Mouse (Mus musculus): Measurements from ENCODE around the gene Ehhadh.
"Not testable (repeated sequence)": the region's sequence is repeated elsewhere in the genome, so short reads cannot be mapped to it uniquely, and the experiment has no call there.

Gene Ehhadh

DNA sequence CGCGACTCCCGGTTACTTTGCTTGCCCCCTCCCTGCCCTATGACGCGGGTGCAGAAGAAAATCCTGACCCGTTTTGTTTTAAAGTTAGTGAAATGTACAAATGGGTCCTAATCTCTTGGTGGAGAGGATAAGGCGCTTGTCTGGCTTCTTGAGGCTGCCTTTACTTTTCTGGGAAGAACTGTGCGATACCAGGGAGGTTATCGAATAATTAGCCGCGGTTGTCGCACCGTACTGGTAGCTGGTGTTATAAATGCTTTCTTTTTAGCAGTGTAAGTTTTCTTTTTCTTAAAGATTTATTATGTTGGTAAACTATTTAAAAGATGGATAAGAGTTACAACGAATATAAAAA is 7.1 kb upstream of the Ehhadh start:
- no peak for DNase-seq (ENCODE audit: low read depth, low spot score)

- DNase-seq (ENCODE audit: low read depth, low spot score): peak; percentile 97
Measured at GRCm38 (mm10) chr16:21793875-21794696, 6.5 kb upstream of the Ehhadh start, which contains the start of gene Map3k13. Gene Map3k13 (plus strand): TSS chr16:21794346.

DNA sequence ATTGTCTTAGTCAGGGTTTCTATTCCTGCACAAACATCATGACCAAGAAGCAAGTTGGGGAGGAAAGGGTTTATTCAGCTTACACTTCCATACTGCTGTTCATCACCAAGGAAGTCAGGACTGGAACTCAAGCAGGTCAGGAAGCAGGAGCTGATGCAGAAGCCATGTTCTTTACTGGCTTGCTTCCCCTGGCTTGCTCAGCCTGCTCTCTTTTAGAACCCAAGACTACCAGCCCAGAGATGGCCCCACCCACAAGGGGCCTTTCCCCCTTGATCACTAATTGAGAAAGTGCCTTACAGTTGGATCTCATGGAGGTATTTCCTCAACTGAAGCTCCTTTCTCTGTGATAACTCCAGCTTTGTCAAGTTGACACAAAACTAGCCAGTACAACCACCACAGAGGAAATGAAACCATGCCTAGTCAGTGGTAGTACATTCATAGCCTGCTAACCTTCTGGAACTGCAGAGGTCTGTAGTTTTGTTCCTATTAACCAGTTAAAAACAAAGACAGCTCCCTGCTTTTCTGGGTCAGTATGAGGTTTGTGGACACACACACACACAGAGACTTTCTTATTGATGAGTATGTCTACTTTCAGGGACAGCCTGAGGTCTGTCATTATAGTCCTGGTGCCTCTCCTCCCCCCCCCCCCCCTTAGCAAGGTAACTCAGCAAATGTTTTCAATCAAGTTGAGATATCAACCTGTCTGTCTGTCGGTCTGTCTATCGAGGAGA is 5.6 kb upstream of the Ehhadh start:
- not testable (repeated sequence) for DNase-seq (ENCODE audit: low read depth, low spot score)

DNA sequence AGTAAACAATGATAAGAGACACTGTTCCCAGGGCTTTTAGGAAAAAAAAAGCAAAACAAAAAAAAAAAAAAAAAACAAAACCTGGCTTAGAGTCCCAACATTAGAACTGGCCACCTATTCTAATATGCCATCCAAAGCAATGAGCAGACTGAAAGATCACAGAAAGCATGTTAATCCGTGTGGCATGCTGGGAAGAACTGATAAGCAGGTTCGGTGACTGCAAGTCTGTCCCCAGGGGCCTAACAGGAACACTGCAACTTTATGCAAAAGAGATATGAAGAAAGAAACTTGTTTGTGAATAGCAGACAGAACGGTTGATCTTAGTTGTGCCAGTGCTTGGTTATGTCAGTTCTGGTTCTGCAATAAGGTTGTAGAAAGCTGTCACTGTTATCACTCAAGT is 4.2 kb upstream of the Ehhadh start:
- no peak for DNase-seq (ENCODE audit: low read depth, low spot score)

DNA sequence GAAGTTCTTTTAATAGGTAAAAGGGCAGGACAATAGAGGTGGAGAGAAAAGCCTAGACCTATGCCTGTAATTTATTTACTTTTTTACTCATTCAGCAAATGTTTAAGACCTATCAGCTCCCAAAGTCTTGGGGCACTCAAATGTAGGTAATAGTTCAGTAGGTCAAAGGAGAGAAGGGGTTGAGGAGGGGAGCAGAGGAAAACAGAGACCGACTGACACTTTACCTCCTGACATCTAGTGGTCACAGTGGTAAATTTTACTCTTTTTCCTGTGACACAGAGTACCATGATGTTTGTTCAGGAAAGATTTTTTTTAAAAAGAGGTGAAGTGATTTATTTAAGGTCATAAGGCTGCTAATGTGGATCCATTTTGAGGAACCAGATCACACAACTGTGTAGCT is 2.9 kb upstream of the Ehhadh start:
- DNase-seq (ENCODE audit: low read depth, low spot score): no peak

DNA sequence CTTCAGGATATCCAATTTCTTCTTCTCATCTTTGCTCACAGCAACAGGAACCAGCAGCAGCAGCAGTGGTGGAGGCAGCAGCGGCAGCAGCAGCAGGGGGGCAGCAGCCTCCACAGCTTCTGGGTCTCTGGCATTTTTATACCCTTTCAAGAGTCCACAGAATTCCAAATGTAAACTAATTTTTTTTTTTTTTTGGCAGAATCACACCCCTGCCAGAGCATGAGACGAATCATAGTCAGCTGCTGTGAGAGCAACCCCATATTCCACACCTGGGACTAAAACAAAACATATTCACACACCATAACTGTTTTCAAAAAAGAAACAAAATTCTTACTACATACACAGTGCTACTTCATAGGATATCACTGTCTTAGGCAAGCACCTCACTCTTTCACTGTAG is 1.6 kb upstream of the Ehhadh start:
- DNase-seq (ENCODE audit: low read depth, low spot score): no peak

DNA sequence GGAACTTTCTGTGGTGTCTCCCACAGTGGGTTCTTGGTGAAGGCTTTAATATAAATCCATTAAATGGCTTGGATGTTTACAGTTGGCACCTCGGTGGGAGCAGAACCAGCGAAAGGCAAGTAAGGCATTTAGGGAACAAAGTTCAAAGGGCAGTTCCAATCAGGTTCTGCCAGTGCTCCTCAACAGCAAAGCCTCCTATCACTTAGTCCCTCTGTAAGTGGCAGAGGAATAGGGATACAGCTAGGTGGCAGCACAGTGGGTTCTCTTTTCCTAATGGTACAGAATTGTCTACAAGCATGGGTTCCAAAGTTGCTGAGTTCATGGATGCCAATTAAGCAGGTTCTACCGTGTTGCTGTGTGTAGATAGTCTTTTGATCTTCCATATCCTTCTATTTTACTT is 974 bp upstream of the Ehhadh start:
- no peak for DNase-seq (ENCODE audit: low read depth, low spot score)

GRCm38 (mm10) chr16:21786317-21786716 is 1.3 kb downstream of the Ehhadh start:
- no peak for DNase-seq (ENCODE audit: low read depth, low spot score)

- no peak for DNase-seq (ENCODE audit: low read depth, low spot score)
Measured at GRCm38 (mm10) chr16:21785000-21785399, 2.6 kb downstream of the Ehhadh start.

DNA sequence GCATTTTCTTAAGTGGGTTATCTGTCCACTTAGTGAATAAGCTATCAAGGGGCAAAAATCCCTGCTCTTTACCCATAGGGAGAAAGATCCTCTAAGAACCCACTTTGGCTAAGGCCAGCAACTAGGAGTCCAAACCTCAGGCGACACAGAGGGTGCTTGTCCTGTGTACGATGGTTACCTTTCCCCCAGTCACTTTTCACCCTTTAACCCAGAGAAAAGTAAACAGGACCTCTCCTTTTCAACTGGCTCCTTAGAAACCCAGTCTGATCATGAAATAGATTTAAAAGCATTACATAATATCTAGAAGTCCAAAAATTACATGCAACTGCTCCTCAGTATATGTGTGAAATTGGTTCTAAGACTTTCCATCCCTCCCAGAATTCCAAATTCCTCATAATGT is 4.8 kb downstream of the Ehhadh start:
- no peak for DNase-seq (ENCODE audit: low read depth, low spot score)

DNA sequence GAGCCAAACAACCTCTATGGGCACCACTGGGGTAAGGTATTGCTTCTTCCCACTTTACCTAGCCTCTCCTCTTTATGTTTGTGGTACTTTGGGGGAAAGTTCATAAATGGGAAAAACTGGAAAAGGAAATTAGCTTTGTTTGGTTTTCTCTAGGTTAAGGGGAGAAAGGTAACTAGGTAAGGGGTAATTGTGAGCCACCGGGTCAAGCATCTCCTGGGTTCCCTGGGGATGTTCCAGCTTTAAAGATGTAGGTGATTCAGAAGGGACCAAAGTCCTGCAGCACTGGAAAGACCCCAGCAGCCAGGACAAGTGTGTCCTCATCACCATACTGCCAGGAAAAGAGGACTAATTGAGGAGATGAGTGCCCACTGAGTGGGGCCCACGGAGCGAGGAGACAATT is 5.7 kb downstream of the Ehhadh start:
- DNase-seq (ENCODE audit: low read depth, low spot score): no peak

DNA sequence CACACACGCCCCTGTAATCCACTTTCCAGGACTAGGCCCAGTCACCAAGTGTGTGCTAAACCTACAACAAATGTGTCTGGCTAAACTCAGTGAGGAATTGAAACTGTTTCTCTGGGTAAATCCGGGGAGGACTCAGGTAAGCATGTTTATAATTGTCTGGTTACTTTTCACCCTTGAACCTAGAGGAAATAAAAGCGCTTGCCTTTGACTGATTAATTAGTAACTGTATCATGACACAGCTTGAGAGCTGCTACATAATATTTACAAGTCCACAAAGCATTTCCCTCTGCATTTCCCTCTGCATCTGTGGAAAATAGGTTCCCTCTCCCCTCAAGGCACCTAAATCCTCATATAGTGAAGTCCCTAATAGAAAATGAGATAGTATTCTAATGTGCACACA is 6.3 kb downstream of the Ehhadh start:
- no peak for DNase-seq (ENCODE audit: low read depth, low spot score)

DNA sequence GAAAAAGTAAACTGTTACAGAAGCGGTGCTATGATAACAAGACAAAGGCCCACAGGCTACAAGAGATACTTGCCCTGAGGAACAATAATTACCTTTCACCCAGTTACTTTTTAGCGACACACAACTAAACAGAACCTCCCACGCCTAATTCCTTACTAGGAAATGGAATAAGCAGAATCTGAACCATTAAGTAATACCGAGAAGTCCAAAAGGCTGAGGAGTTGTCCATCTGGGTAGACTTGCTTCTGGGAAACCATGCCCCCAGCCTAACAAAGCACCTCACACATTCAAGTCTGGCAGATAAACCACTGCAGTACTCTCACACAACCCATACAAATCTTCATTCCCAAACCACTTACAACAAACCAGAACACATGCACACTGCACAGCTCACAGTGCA is 8.5 kb downstream of the Ehhadh start:
- no peak for DNase-seq (ENCODE audit: low read depth, low spot score)

DNA sequence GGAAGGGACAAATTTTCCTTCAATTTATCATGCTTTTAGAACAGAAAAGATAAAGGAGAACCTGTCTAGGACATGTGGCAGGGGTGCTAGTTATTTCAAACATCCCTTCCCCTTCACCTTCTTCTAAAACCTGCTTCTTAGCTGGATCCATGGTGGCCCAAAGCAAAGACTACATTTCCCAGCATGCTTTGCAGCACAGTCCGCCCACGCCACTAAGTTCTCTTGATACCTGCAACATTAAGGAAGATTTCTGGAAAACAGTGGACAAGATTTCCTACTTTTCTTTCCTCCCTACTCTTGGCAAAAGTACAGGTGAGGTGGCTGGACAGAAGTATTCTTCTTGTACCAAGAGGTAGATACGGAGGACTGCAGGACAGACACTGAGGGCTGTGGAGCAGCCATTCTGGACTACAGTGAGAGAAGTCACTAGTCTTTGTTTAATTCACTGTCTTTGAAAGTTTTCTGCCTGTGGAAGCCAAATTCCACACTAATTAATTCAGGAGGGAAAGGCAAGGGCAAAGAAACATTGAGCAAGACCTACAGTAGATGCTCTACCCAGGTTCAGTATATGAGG is 9.2 kb downstream of the Ehhadh start:
- peak; percentile 31 for DNase-seq (ENCODE audit: low read depth, low spot score)

GRCm38 (mm10) chr16:21774725-21775124 is 12.9 kb downstream of the Ehhadh start:
- DNase-seq (ENCODE audit: low read depth, low spot score): no peak

DNA sequence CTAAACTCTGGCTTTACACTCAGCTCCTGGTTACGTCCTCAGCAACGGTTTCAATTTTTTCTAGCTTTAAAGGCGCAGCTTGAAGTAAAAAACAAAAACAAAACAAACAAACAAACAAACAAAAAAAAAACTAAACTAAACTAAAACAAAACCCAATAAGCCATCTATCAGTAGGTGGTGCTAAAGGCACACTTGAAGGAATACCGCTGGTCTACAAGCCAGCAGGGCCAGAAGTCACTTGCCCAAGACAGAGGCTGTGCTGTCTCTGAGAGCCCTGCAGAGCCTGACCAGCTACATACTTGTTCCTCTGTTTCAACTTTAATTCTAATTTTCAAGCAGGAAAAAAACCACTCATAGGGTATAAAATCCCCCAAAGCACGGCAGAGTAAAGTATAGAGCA is 17.9 kb downstream of the Ehhadh start:
- peak; percentile 50 for DNase-seq (ENCODE audit: low read depth, low spot score)

DNA sequence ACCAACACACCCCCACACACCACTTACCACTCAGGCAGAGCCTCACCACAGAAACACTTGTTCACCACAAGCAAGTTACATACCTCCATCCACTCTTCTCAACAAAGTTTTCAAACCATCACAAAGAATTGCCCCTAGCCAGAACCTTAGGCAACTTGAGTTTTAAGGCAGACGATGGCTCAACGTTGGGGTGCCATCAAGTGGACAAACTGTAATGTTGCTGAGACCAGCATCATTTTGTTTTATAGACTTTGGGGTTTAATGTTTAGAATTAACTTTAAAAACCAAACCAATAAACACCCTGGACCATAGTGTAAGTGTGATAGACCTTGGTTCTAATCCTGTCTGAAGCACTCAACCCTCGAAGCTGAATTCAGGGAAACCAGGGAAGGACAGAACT is 19.4 kb downstream of the Ehhadh start:
- peak; percentile 17 for DNase-seq (ENCODE audit: low read depth, low spot score)

DNA sequence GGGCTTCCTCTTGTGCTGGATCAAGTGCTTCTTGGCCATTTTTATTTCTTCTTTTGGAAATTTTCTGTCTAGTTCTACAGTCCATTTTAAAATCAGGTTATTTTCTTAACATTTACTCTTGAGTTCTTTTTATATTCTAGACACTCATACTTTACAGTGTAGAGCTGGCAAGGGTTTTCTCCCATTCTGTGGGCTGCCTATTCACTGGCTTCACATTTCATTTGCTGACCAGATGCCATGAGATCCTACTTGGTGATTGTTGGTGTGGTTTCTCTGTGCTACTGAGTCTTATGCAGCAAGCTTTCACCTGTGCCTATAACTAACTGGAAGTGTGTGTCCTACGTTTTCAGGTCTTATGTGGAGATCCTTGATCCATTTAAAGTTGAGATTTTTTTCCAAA is 29.2 kb downstream of the Ehhadh start:
- DNase-seq (ENCODE audit: low read depth, low spot score): peak; percentile 28

- DNase-seq (ENCODE audit: low read depth, low spot score): peak; percentile 23
Measured at GRCm38 (mm10) chr16:21743401-21743800, 44.2 kb downstream of the Ehhadh start.

DNA sequence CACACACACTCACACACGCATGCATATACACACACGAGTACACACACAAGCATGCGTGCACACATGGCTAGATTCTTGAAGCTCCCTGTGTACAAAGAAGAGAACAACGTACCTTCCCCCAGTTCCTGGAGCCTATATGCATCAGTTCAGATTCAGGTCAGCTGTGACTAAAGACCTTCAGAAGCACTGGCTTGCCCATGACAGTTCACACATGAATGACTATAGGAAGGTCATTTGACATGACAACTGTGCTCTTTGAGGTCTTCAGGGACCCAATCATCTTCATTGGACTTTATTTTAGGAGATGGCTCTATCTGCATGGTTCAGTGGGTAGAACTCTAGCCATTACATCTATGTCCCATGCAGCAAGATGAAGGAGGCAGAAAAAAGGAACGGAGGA is 44.7 kb downstream of the Ehhadh start:
- no peak for DNase-seq (ENCODE audit: low read depth, low spot score)

GRCm38 (mm10) chr16:21742191-21742870 is 45.3 kb downstream of the Ehhadh start:
- no peak for DNase-seq (ENCODE audit: low read depth, low spot score)

GRCm38 (mm10) chr16:21741542-21741941 is 46.1 kb downstream of the Ehhadh start:
- DNase-seq (ENCODE audit: low read depth, low spot score): no peak
